Mouse (Mus musculus) kidney, postnatal 0 days (tissue): ENCODE measurements around the gene Tmbim1. TPM values are rescaled to one million over a fixed set of nuclear protein-coding genes. Genes with fewer than 3 reads are reported as not detected.

Experiments
- ATAC-seq: fragments of 200-750 bp; cut with Nextera tagmentation; replicated peaks from 2 replicates; pipeline ENCODE4 v1.8.0; 2017; ENCODE audit warnings: low read depth, moderate number of reproducible peaks, moderate TSS enrichment, moderate library complexity; ENCODE audit not compliant: low FRiP score
- DNase-seq: peaks from one replicate; pipeline ENCODE4 v3.0.0-alpha.2; 2016; ENCODE audit warnings: low spot score
- H3K27ac ChIP-seq: fragments of 300-500 bp; sonication (generic); 2 replicates; pipeline ENCODE4 v1.5.1; 2014; ENCODE audit warnings: mild to moderate bottlenecking
- H3K27me3 ChIP-seq: fragments of 300-500 bp; sonication (generic); 2 replicates; pipeline ENCODE4 v1.6.1; 2014; ENCODE audit warnings: low read length, mixed read lengths; ENCODE audit not compliant: insufficient read depth
- H3K36me3 ChIP-seq: fragments of 300-500 bp; sonication (generic); 2 replicates; pipeline ENCODE4 v1.6.1; 2014; ENCODE audit warnings: low read length, mixed read lengths; ENCODE audit not compliant: insufficient read depth
- H3K4me1 ChIP-seq: fragments of 300-500 bp; sonication (generic); replicated peaks from 2 replicates; pipeline ENCODE4 v1.6.1; 2014; ENCODE audit warnings: antibody characterized with exemption, low read length, mixed read lengths; ENCODE audit not compliant: insufficient read depth
- H3K4me2 ChIP-seq: fragments of 300-500 bp; sonication (generic); 2 replicates; pipeline ENCODE4 v1.6.1; 2014; ENCODE audit warnings: mild to moderate bottlenecking, low read length, moderate library complexity, mixed read lengths
- H3K4me3 ChIP-seq: fragments of 300-500 bp; sonication (generic); replicated peaks from 2 replicates; pipeline ENCODE4 v1.5.1; 2014; ENCODE audit warnings: low read depth, low read length
- H3K9ac ChIP-seq: fragments of 300-500 bp; sonication (generic); 2 replicates; pipeline ENCODE4 v1.6.1; 2014; ENCODE audit warnings: low read depth, low read length
- H3K9me3 ChIP-seq: fragments of 300-500 bp; sonication (generic); replicated peaks from 2 replicates; pipeline ENCODE4 v1.6.1; 2016; ENCODE audit warnings: low read length, inconsistent platforms, mixed read lengths
- CTCF ChIP-seq: IDR thresholded peaks from 2 replicates; pipeline ENCODE4 v1.5.1; 2016; ENCODE audit warnings: antibody characterized with exemption, low read depth, mild to moderate bottlenecking, moderate library complexity
- WGBS: fragments of 180-500 bp; shearing (Covaris S2); extraction: QIAGEN DNeasy Blood & Tissue Kit; methylation state at CpG from one replicate; pipeline ENCODE4 v1.1.7; 2014; 5-methylcytosine and 5-hydroxymethylcytosine counted together
- polyA plus RNA-seq: library from polyadenylated mRNA; unstranded; fragments of >200 nt; fragmentation: Nextera tagmentation; extraction: Ambion mirVana; gene quantifications from 2 replicates; pipeline ENCODE4 v1.2.1, GENCODE M21; 2015

The Tmbim1 gene
- polyA plus RNA-seq: 27.8 and 30.8 TPM in 2 replicates

DNA sequence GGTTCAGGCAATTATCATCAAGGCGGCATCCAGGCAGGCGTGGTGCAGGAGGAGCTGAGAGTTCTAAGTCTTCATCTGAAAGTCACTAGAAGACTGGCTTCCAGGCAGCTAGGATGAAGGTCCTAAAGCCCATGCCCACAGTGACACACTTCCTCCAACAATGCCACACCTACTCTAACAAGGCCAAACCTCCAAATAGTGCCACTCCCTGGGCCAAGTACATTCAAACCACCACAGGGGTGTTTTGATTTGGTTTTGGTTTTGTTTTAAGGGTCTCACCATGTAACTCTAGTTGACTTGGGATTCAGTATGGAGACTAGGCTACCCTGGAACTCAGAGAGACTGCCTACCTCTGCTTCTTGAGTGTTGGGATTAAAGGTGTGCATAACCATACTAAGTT lies at the start of gene Tmbim1:
Gene Tmbim1, minus strand, starts transcription at position 101 of the 400 bp plus-strand sequence.
- ATAC-seq (no peak), DNase-seq (no peak)
- no peaks in the 10 kb centered on the region for H3K27me3 ChIP-seq
- peak within 1 kb of the TSS; percentile 94 for H3K4me2 ChIP-seq
- 86% methylated on average over 2 of the region's 2 CpGs for WGBS
- H3K9me3 ChIP-seq: no peaks in the 10 kb centered on the region
- H3K4me1 ChIP-seq: peaks cover 21% of the 10 kb centered on the region
- peak within 1 kb of the TSS; percentile 68 for H3K4me3 ChIP-seq
- peak within 1 kb of the TSS; percentile 88; the same call in 1 of the 2 replicates for H3K9ac ChIP-seq
- no peaks in the 10 kb centered on the region for H3K36me3 ChIP-seq
- TF ChIP-seq CTCF: no peak
- H3K27ac ChIP-seq: peak within 1 kb of the TSS; percentile 92

DNA sequence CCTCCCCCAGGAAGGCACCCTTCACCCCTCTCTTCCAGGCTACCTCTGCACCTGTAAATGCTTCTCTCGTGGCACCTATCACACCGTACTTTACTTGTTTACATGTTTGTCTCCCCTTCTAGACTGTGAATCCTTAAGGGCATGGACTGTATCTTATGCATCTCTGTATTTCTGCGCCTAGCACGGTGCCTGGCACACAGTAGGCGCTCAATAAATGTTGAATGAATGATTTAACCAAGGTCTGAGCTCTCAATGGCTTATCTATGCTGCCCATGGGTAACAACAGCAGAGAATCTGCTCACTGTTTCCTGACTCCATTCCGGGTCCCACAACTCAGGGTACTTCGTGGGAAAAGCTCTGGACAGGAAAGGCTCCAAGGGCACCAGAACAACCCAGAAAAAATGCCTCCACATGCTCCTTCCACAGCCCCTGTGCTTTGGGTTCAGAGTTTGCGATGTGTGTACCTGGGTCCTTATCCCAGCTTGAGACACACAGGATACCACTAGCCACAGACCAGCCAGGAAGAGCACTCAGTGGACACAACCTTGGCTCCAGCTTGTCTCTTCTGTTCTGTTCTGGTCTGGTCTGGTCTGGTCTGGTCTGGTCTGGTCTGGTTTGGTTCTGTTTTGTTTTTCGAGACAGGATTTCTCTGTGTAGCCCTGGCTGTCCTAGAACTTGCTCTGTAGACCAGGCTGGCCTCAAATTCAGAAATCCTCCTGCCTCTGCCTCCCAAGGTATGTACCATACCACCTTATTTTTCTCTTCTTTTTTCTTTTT lies 48.2 kb upstream of the Tmbim1 start:
- H3K4me3 ChIP-seq: no peak overlapping the region
- 92% methylated on average over 9 of the region's 9 CpGs for WGBS
- DNase-seq (no peak), ATAC-seq (no peak)
- peaks cover 15% of the 10 kb centered on the region; the same call in 1 of the 2 replicates for H3K36me3 ChIP-seq
- no peak overlapping the region for H3K9ac ChIP-seq
- H3K4me2 ChIP-seq: no peak overlapping the region
- no peak overlapping the region for H3K27ac ChIP-seq
- no peaks in the 10 kb centered on the region for H3K4me1 ChIP-seq
- no peak for TF ChIP-seq CTCF
- no peaks in the 10 kb centered on the region for H3K27me3 ChIP-seq
- no peaks in the 10 kb centered on the region for H3K9me3 ChIP-seq

DNA sequence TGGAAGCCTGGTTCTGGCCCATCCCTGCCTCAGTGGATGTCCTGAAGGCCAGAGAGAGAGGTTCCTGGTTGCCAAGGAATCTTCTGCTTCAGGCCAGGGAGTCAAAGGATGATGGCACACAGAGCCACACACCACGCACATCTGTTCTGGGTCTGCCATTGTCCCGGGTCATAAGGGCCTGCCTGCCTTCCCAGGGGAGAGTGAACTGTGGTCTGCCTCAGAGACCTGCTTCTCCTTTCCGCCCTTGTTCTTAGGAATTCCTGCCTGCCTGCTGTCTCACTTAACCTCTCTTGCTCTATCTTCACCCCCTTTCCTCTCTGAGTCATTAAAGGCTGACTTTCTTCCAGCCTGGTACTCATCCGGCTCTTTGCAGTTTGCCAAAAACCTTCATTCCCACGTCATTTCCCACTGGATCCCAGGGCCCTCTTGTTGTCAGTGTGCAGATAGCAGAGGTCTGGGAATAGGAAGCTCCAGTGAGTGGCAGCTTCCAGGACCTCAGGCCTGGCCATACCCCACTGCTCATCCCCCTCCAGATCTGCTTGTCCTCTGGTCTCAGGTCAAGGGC lies 47.2 kb upstream of the Tmbim1 start:
- H3K4me3 ChIP-seq: no peak overlapping the region
- peaks cover 15% of the 10 kb centered on the region; the same call in 1 of the 2 replicates for H3K36me3 ChIP-seq
- TF ChIP-seq CTCF: no peak
- ATAC-seq (no peak), DNase-seq (no peak)
- H3K4me2 ChIP-seq: no peak overlapping the region
- H3K27me3 ChIP-seq: no peaks in the 10 kb centered on the region
- H3K4me1 ChIP-seq: no peaks in the 10 kb centered on the region
- H3K9ac ChIP-seq: no peak overlapping the region
- H3K27ac ChIP-seq: no peak overlapping the region
- no peaks in the 10 kb centered on the region for H3K9me3 ChIP-seq
- 78% methylated on average over 5 of the region's 5 CpGs for WGBS

DNA sequence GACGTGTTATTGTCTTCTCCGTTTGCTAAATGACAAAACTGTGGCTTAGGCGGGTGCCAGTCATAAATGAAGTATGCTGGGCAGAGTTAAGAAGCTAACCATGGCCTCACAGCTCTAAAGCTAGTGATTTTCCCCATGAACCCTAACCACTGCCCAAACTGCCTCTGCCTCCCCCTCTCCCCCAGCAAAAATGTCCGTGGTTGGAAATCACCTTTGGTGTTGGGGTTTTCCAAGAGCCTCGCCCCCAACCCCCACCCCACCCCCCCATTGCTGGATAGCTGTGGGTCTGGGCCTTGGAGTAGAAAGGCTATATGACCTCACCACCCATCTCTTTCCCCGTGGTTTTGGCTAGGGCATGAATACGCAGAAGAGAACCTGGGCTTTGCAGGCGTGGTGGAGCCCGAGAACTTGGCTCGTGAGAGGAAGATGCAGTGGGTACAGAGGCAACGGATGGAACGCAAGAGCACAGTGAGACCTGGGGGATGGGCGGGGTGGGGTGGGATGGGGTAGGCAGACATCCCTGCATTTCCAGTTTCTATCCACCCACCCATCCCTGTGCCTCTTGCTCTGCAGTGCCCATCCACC lies 45.9 kb upstream of the Tmbim1 start:
- TF ChIP-seq CTCF: no peak
- no peak overlapping the region for H3K4me3 ChIP-seq
- no peaks in the 10 kb centered on the region for H3K27me3 ChIP-seq
- H3K4me2 ChIP-seq: no peak overlapping the region
- ATAC-seq (no peak), DNase-seq (no peak)
- 95% methylated on average over 13 of the region's 13 CpGs for WGBS
- H3K36me3 ChIP-seq: peaks cover 15% of the 10 kb centered on the region; the same call in 1 of the 2 replicates
- H3K27ac ChIP-seq: no peak overlapping the region
- H3K9me3 ChIP-seq: no peaks in the 10 kb centered on the region
- H3K9ac ChIP-seq: no peak overlapping the region
- H3K4me1 ChIP-seq: no peaks in the 10 kb centered on the region

DNA sequence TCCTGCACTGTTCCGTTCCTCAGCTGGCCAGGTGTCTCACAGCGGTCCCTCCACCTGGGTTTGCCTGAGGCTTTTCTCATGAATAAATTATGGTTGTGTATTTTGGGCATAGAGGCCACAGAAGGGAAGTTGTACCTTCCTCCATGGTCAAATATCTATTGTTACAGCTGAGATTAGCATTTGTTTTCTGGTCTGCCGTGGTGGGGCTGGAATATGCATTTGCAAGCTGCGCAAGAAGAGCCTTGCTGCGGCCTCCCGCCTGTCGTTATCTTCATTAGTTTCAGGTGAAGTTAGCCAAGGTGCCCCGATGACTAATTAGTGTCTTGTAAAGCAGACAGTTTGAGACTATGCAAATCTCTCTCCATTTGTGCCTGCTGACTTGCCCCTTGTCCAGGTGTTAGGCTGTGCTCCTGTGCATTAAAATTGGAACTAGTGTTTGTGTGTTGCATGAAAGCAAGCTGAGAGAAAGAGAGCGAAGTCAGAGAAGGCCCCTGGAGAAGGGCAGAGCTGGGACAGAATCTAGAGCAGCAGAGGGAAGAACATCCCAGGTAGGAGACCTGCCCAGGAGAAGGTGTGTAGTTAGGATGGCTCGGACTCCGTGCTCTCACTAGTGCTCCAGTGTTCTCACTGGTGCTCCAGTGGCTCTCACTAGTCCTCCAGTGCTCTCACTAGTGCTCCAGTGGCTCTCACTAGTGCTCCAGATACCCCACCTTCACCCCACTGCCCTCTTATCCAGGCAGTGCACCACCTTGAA lies 38.9 kb upstream of the Tmbim1 start:
- Histone ChIP-seq H3K9ac (no peak overlapping the region), H3K36me3 (no peaks in the 10 kb centered on the region), H3K4me2 (no peak overlapping the region), H3K4me1 (0 out of 2 replicates have a peak, but pooled peaks cover 17% of the 10 kb centered on the region), H3K4me3 (no peak overlapping the region), H3K27ac (peak overlapping the region; percentile 79), H3K9me3 (no peaks in the 10 kb centered on the region), H3K27me3 (no peaks in the 10 kb centered on the region)
- WGBS: 74% methylated on average over 11 of the region's 11 CpGs
- ATAC-seq (no peak), DNase-seq (no peak)
- no peak for TF ChIP-seq CTCF

DNA sequence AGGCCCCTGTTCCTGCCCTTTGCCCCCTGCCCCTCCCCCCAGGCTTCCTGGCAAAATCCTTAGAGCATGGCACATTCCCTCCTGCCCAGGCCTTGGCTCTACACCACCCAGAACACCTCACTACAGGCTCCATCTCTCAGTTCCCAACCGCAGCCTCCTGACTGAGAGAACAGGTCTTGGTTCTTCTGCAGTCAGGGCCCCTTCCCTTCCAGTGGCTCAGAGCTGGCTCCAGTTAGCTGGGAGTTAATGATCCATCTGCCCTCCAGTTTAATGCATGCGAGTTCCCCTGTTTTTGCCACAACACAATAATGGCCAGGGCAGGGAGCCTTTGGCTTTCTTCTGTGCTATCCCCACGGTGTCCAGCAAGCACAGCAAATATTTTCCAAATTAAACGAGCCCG lies 37.7 kb upstream of the Tmbim1 start:
- Histone ChIP-seq H3K27me3 (no peaks in the 10 kb centered on the region), H3K9me3 (no peaks in the 10 kb centered on the region), H3K4me2 (no peak overlapping the region), H3K9ac (no peak overlapping the region), H3K4me1 (0 out of 2 replicates have a peak, but pooled peaks cover 17% of the 10 kb centered on the region), H3K4me3 (no peak overlapping the region), H3K27ac (peak overlapping the region; percentile 79), H3K36me3 (no peaks in the 10 kb centered on the region)
- no peak for TF ChIP-seq CTCF
- WGBS: 36% methylated on average over 5 of the region's 5 CpGs
- ATAC-seq (0 out of 2 replicates have a peak, but pooled peaks have one; percentile 34), DNase-seq (peak; percentile 35)
